Mouse (Mus musculus): ENCODE results near the gene Ralgapa1.

The Ralgapa1 gene

DNA sequence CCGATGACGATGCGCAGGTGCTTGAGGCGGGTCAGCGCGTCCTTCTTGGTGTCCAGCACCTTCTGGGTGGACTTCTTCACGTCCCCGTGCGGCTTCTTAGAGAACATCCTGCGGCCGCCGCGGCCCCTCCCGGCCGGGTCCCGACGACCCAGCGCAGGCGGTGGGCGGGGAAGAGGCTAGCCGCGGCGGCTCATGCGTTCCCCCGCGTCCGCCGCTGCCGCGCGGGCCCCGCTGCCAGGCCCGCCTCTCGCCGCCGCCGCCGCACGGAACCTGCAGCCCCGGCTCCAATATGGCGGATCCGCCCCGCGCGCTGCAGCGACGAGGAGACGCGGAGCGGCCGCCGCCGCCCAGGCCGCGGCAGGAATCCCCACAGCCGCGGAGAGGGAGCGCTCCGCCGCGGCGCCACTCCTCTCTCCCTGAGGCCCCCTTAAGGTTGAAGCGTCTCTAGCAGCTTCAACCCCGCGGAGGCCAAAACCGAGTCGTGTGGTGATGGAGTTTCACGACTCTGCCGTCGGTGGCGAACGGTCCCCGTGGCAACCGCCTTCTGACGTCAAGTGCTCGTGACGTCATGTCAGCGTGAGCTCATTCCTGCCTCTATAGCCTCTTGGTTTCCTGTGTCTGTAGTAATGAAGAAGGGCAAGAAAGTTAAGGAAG is at the start of gene Ralgapa1:
Gene Ralgapa1 (minus strand): TSS at position 507 of the 654 bp plus-strand sequence.
- peak; percentile 90 for DNase-seq (ENCODE audit: extremely low spot score)

DNA sequence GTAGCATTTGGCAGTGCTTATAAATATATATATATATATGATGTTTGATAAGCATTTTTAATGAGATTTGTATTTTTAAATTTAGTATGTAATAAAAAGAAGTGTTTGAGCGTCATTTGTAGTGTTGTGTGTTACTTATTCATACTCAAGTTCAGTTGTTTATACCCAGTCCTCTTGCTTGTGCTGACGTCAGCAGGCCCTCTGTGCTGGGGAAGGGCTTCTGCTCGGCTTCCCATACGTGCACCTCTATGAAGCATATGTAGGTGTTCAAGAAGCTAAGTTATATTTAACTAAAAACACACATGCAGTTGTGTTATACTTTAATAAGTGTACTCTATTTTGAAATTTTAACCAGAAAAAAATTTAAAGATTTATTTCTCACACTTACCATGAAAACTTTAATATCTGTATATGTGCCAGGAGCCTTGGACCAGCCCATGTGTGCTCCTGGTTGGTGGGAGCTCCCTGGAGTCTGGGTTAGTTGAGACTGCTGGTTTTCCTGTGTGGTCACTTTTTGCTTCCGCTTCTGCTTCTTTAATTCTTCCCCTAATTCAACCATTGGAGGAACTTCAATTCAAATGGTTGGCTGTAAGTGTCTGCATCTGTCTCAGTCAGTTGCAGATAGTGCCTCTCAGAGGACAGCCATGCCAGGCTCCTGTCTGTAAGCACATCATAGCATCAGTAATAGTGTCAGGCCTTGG is 48.8 kb upstream of the Ralgapa1 start:
- DNase-seq (ENCODE audit: extremely low spot score) = no peak

DNA sequence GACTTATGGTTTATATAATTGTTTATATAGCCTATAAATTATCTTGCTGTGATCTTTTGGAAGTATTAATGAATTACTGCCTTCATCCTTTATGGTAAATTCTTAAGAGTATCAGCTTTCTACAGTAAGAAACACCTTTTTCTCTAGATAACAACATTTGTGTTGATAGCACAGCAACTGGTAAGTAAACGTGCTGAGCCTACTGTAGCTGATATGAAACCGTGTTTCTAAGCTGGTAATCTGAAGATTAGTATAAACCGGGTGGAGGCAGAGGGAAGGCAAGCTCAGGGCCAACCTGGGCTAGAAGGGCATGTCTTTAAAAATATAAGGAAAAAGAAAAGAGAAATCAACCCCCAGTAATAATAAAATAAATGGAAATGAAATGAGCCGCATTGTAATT is 46.8 kb upstream of the Ralgapa1 start:
- DNase-seq (ENCODE audit: extremely low spot score) = no peak

DNA sequence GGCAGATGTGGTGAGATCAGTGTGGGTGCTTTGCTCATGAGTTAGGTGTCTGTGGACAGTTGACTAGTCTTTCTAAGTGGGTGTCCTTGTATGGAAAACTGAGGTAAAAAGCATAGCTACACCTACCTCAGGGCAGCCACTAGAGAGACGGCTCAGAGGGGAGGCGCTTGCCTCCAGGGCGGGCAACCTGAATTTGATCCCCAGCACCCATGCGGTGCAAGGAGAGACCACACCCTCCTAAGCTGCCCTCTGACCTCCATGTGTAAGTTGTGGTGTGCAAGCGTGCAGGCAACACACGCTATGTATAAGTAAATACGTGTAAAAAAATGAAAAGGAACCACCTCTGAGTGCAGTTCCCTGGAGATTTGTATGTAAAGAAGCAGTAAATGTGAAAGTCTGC is 39.7 kb upstream of the Ralgapa1 start:
- DNase-seq (ENCODE audit: extremely low spot score) = no peak

DNA sequence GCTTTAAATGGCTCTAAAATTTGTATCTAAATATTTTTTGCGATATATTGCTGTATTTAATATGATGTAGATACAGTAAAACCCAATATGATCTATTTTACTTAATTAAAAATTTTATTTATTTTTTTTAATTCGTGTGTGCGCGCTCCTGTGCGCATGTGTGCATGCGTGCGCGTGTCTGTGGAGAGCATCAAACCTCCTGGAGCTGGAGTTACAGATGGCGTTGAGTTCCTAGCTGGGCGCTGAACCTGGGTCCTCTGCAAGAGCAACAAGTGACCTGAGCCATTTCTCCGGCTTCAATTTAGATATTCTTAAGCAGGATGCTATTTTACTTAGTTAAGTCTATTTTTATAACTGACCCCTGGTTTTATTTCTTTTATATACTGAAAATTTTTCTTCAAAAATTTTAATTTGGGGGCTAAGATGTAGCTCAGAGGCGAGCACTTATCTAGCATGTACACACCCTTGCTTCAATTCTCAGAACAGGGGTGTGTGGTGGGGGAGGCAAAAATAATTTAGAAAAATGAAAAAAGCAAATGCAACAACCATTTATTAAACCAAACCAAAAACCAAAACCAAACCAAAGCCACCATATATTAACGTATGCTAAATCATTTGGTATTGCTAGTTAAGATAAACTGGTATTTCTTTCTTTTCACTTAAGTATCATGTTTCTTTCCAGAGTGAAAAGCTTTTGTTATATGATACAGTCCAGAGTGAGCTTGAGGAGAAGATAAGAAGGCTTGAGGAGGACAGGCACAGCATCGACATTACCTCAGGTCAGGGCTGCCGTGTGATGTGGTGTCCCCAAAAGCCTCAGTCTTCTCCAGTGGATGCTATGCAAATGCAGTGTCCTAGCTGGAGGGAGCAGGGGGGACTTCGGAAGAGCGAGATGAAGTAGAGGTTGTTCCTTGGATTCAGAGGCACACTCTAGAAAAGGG is 38.7 kb upstream of the Ralgapa1 start:
- no peak for DNase-seq (ENCODE audit: extremely low spot score)

DNA sequence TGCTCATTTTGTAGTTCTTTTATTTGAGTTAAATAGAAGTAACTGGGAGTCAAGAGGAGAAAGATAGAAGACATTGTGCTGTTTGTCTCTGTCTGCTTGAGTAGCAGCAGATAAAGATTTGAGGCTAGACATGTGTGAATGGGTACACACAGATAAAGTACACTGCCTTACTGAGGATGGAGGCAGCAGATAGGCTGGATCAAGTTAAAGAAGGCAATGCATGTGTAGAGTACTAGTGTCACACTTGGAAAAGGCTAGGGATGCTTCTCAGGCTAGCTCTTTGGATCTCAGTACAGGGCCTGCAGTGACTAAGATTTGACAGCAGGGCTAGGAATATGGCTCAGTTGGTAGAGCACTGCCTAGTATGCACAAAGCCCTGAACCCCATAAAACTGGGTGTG is 29.7 kb upstream of the Ralgapa1 start:
- no peak for DNase-seq (ENCODE audit: extremely low spot score)

DNA sequence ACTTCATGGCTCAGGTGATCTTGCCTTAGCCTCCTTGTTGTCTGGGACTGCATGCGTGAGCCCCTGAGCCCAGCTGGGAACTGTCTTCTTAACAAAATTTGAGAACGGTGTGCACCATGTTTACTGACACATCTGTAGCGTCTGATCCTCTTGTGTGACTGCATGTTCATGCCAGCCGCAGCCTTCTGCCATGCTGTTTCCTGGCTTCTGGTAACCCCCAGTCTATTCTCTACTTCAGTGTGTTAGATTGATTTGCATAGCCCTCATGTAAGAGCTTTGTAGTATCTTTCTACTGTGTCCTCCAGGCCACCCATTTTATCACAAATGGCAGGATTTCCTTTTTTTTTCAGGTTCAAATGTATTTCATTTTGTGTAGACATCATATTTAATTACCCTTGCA is 26.9 kb upstream of the Ralgapa1 start:
- DNase-seq (ENCODE audit: extremely low spot score) = no peak

DNA sequence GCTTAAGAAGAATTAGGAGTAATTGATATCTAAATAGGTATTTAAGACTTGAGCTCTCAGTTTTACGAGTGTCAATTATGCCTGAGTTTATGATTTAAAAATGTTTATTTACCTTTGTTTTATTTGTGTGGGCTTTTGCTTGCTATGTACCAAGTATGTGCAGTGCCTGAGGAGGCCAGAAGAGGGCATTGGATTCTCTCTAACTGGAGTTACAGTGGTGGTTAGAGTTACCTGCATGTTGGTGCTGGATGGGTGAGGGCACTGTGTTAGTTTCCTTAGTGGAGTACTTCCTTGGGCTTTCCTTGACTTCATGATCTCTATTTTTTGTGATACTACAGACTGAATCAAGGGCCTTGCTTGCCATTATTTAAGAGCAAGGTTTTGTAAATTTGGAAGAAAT is 25.8 kb upstream of the Ralgapa1 start:
- no peak for DNase-seq (ENCODE audit: extremely low spot score)

DNA sequence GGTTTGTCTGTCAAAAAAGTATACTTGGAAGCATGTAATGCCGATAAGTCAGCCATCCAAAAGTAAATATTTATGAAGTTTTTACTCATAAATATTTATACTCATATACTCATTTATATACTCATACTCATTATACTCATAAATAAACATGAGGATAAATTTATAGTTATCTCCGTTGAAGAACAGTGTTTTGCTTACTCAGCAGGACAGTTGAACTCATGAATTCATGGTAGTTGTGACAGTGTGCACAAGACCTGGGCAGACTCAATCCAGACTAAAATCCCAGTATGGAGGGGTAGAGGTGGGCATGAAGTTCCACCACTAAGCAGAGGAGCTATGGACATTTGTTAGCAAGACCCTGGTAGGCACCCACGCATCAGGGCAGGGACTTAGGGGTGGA is 16.5 kb upstream of the Ralgapa1 start:
- no peak for DNase-seq (ENCODE audit: extremely low spot score)

DNA sequence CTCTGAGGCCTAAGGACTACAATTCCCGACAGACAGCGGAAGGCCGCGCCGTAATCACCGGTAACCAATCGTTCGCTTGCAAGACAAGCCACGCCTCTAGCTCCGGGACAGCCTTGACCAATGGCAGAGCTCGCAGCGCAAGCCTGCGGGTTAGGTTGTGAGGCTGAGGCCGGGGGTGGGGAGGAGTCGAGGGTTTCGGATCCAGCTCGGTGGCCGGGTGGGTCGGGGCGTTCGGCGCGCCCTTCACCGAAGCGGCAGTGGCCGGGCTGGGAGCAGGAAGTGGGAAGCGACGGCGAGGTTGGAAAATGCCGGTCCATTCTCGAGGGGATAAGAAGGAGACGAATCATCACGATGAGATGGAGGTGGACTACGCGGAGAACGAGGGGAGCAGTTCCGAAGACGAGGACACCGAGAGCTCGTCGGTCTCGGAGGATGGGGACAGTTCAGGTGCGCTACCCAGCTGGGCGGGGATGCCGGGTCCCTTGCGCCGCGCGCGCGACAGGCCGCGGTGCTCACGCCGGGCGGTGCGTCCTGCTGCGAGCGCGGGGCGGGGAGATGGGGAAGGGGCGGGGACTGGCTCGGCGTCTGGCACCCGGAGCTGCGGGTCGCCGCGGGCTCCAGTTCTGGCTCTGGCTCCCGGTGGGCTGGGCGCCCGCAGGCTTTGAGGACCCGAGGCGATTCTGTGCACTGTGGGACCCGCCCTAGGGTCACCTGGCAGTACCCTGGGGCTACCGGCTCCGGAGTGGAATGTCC is 15.4 kb upstream of the Ralgapa1 start, which contains the start of gene Brms1l:
Gene Brms1l (plus strand): TSS at position 126 of the 753 bp plus-strand sequence.
- peak; percentile 94 for DNase-seq (ENCODE audit: extremely low spot score)

DNA sequence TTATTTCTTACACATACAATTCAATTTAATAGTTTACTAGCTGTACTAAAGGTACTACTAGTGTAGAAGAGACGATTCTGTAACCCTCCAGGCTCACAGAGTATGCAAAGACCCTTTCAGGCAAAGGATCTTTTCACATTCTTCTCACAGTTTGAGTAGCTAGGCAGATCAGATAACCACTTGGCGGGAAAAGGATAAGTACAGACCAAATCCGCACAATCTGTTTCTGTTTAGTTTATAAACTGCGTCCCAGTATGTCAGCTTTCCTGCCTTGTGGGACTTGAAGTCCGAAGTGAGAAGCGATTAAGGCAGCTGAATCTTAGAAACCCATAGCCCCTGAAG is 14.9 kb upstream of the Ralgapa1 start:
- DNase-seq (ENCODE audit: extremely low spot score) = no peak

DNA sequence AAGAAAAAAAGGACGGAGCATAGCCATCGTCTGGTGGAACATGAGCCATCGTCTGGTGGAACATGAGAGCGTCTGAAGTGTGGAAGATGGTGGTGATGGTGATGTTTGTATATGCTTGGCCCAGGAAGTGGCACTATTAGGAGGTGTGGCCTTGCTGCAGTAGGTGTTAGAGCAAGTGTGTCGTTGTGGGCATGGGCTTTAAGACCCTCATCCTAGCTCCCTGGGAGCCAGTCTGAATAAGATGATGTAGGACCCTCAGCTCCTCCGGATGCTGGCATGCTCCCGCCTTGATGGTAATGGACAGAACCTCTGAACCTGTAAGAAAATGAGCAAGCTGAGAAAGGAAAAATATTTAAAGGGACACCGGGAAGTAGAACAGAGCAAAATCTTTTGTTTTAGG is 13.9 kb upstream of the Ralgapa1 start:
- DNase-seq (ENCODE audit: extremely low spot score) = no peak

DNA sequence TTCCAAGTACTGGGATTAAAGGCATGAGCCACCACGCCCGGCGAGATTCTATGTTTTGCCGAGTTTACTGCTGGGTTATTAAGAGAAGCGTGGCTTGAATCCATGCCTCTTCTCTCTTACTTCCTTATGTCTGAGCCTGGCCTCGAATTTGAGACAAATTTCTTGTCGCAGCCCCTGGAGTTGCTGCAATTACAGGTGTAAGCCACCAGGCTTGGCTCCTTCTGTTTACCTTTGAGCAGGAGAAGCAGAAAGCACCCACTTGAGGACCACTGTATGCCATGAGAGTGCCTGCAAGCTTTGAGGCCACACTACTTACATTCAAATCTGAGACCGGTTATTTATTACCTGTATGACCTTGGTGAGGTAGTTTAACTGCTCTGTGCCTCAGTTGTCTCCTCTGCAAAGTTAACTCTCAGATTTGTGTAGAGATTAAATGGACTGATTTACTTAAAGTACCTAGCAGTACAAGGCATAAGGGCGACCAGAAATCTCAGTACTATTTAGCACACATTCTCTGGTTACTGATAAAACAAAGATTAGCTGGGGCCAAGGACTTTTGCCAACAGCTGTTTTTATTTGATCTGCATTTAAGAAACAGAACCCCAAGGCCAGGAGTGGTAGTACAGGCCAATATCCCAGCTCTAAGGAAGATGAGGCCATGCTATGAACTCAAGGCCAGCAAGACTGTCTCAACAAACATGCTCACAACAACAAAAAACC is 13.1 kb upstream of the Ralgapa1 start:
- no peak for DNase-seq (ENCODE audit: extremely low spot score)

DNA sequence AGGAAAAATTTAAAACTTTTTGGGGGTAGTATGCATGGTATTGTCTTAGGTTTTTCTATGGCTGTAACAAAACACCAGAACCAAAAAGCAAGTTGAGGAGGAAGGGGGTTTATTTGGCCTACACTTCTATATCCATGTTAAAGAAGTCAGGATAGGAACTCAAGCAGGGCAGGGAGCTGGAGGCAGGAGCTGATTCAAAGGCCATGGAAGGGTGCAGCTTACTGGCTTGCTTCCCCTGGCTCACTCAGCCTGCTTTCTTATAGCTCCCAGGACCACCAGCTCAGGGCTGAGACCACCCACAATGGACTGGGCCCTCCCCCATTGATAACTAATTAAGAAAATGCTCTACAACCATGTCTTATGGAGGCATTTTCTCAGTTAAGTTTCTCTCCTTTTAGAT is 12.0 kb upstream of the Ralgapa1 start:
- DNase-seq (ENCODE audit: extremely low spot score) = no peak

DNA sequence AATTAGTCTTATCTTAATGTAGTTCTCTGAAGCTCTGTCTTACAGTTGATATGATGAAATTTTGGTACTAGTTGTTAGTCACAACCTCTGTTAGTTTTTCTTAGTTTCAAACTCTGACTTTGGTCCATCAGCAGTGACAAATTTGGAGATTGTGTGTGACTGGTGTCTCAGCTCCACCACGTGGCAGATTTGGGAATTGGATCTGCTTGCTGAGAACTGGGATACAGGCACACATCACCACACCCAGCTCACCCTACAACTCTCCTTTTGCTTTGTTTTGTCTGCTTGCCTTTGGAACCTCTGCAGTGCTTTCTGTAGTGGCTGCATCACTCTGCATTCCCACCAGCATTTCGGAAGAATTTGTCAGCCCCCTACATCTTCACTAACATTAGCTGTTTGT is 10.1 kb upstream of the Ralgapa1 start:
- peak; percentile 59 for DNase-seq (ENCODE audit: extremely low spot score)

DNA sequence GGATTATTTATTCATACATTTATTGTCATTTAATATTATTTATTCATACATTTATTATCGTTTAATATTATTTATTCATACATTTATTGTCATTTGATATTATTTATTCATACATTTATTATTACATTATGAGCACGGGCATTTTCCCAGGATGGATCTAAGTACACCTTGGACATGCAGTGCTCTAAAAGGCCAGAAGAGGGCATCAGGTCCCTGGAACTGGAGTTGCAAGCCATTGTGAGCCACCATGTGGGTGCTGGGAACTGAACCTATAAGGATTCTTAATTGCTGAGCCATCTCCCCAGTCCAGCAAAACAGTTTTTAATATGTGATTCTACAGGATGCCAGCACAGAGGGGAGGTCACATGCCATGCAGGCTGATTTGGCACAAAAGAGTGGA is 4.6 kb upstream of the Ralgapa1 start:
- DNase-seq (ENCODE audit: extremely low spot score) = no peak

DNA sequence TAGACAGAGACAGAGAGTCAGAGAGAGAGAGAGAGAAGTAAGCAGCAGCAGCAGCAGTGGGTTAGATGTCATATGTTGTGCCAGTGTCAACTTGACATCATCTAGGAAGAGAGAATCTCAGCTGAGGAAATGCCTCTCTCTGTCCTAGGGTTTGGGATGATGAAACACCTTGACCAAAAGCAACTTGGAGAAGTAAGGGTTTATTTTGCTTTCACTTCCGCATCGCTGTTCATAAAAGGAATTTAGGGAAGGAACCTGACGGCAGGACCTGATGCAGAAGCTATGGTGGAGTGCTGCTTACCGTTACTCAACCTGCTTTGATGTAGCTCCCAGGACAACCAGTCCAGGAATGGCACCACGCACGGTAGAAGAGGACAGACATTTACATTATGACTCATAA is 3.1 kb upstream of the Ralgapa1 start:
- no peak for DNase-seq (ENCODE audit: extremely low spot score)

DNA sequence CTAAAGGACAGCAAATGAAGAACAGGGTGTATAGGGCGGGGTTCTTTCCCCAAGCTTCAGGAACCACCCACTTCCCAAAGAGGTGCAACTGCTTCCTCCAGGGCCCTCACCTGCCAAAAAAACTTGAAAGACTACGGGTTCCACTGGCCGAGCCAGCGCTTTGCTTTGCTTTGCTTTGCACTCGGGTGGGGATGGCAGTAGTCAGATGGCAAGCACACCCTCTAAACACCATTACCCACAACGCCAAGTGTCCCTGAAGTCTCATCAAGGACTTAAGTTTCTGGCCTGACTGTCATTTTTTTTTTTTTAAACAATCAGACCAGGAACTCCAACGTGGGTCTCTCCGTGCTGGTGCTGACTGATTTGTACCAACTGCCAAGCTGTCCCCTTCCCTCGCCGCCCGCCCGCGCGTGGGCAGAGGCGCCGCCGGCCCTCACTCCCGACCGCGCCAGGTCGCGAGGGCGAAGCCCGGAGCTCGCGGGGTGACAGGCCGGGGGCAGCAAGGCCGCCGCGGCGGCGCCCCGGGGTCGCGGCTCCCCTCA is 777 bp downstream of the Ralgapa1 start:
- no peak for DNase-seq (ENCODE audit: extremely low spot score)

DNA sequence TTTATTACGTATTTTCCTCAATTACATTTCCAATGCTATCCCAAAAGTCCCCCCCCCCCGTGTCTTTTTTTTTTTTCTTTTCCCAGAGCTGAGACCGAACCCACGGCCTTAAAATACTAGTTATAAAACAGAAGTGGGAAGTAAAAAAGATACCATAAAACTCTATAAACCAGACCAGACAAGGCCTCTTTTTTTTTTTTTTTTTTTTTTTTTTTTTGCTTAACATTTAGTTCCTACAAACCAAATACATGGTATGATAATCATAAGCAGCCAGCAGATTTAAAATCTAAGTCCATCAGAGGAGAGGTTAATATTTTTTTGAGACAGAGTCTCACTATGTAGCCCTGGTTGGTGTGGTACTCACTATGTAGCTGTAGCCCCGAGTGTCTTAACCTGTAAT is 4.5 kb downstream of the Ralgapa1 start:
- no peak for DNase-seq (ENCODE audit: extremely low spot score)

DNA sequence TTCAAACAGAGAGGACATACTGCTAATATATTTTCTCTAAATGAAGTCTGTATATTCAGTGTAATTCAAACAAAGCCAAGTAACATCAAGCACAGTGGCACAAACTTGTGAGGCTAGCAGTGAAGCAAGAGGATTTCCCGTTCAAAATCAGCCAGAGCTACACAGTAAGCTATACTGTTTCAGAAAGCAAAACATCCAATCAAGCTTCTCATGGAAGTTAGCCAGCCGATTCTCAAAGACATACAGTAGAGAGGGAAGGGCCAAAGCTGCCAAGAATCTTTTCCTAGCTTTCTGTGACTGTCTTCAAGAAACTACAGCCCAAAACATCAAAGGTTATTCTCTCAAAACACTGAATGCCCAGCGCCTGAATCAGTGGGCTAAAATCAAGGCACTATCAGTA is 15.9 kb downstream of the Ralgapa1 start:
- DNase-seq (ENCODE audit: extremely low spot score) = no peak

DNA sequence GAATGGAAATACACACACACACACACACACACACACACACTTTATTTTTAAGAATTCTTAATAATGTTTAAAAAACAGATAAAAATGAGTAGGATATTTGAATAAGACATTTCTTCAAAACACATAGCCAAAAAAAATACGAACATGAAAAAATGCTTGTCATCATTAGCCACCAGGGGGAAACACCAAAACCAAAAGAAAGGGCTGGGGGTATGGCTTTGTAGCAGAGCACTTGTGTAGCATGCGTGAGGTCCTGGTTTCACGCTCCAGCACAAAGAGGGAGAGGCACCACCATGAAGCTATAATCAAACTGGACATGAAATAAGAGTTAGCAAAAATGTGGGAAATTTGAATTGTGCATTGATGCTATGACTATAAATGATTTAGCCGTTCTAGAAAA is 19.8 kb downstream of the Ralgapa1 start:
- no peak for DNase-seq (ENCODE audit: extremely low spot score)
